Mouse (Mus musculus) forebrain, embryonic 12.5 days (tissue): ENCODE data around the gene Atn1. TPM values are rescaled to one million over a fixed set of nuclear protein-coding genes. Genes with fewer than 3 reads are reported as not detected.
A peak's percentile ranks its signal among the peaks of the same experiment; 100 is the strongest.

Experiments
- ATAC-seq: fragments of 200-750 bp; cut with Nextera tagmentation; 2 replicates; pipeline ENCODE4 v1.8.0; 2017; ENCODE audit warnings: moderate TSS enrichment; ENCODE audit not compliant: low FRiP score
- H3K27ac ChIP-seq: fragments of 300-500 bp; sonication (generic); 2 replicates; pipeline ENCODE4 v1.5.1; 2016; ENCODE audit warnings: mild to moderate bottlenecking
- H3K27me3 ChIP-seq: fragments of 300-500 bp; sonication (generic); 2 replicates; pipeline ENCODE4 v1.6.1; 2016; ENCODE audit warnings: mild to moderate bottlenecking
- H3K36me3 ChIP-seq: fragments of 300-500 bp; sonication (generic); replicated peaks from 2 replicates; pipeline ENCODE4 v1.6.1; 2016; ENCODE audit warnings: mild to moderate bottlenecking
- H3K4me1 ChIP-seq: fragments of 300-500 bp; sonication (generic); 2 replicates; pipeline ENCODE4 v1.6.1; 2016
- H3K4me2 ChIP-seq: fragments of 300-500 bp; sonication (generic); 2 replicates; pipeline ENCODE4 v1.6.1; 2016; ENCODE audit warnings: mild to moderate bottlenecking, moderate library complexity
- H3K4me3 ChIP-seq: fragments of 300-500 bp; sonication (generic); replicated peaks from 2 replicates; pipeline ENCODE4 v1.5.1; 2016; ENCODE audit warnings: mild to moderate bottlenecking
- H3K9ac ChIP-seq: fragments of 300-500 bp; sonication (generic); 2 replicates; pipeline ENCODE4 v1.6.1; 2016; ENCODE audit warnings: mild to moderate bottlenecking
- H3K9me3 ChIP-seq: fragments of 300-500 bp; sonication (generic); 2 replicates; pipeline ENCODE4 v1.6.1; 2016
- WGBS: fragments of 180-500 bp; shearing (Covaris S2); methylation state at CpG from one replicate; pipeline ENCODE4 v1.1.7; 2016; 5-methylcytosine and 5-hydroxymethylcytosine counted together
- polyA plus RNA-seq: library from polyadenylated mRNA; unstranded; fragments of >200 nt; fragmentation: Nextera tagmentation; extraction: Ambion mirVana; gene quantifications from 2 replicates; pipeline ENCODE4 v1.2.1, GENCODE M21; 2016

The Atn1 gene
- polyA plus RNA-seq, 1 experiment from 2014 or later = 17.6 TPM

- H3K9ac ChIP-seq = no peak overlapping the region
- peaks cover 45% of the 10 kb centered on the region for H3K36me3 ChIP-seq
- peaks cover 18% of the 10 kb centered on the region for H3K4me1 ChIP-seq
- ATAC-seq = no peak
- no peak overlapping the region for H3K4me2 ChIP-seq
- H3K27ac ChIP-seq = 0 out of 2 replicates have a peak overlapping the region, but pooled peaks have one; percentile 19
- WGBS = 69% methylated on average over 20 of the region's 20 CpGs
- no peaks in the 10 kb centered on the region for H3K27me3 ChIP-seq
- no peaks in the 10 kb centered on the region for H3K9me3 ChIP-seq
- H3K4me3 ChIP-seq = no peak overlapping the region
Observed at GRCm38 (mm10) chr6:124716864-124717490, 39.3 kb downstream of the Atn1 start.

GRCm38 (mm10) chr6:124712918-124713317 lies 43.4 kb downstream of the Atn1 start:
- Histone ChIP-seq H3K27me3 (no peaks in the 10 kb centered on the region), H3K4me3 (peak overlapping the region; percentile 95), H3K4me2 (peak overlapping the region; percentile 82), H3K9ac (peak overlapping the region; percentile 90), H3K4me1 (peaks cover 36% of the 10 kb centered on the region), H3K9me3 (no peaks in the 10 kb centered on the region), H3K27ac (no peak overlapping the region), H3K36me3 (peaks cover 50% of the 10 kb centered on the region)
- ATAC-seq = no peak
- WGBS = 22% methylated on average over 11 of the region's 11 CpGs

GRCm38 (mm10) chr6:124711824-124712782 lies 44.2 kb downstream of the Atn1 start, which contains the start of the genes Emg1 and Phb2:
Gene Emg1, minus strand, starts transcription at chr6:124712178.
Gene Phb2, plus strand, starts transcription at chr6:124712336.
- Histone ChIP-seq H3K27ac (peak within 1 kb of the TSS; percentile 84), H3K27me3 (no peaks in the 10 kb centered on the region), H3K4me1 (peaks cover 36% of the 10 kb centered on the region), H3K9ac (peak within 1 kb of the TSS; percentile 90), H3K36me3 (peaks cover 49% of the 10 kb centered on the region), H3K4me3 (peak within 1 kb of the TSS; percentile 95), H3K9me3 (no peaks in the 10 kb centered on the region), H3K4me2 (peak within 1 kb of the TSS; percentile 82)
- ATAC-seq = peak; percentile 98
- under 1% methylated on average over 76 of the region's 76 CpGs for WGBS

GRCm38 (mm10) chr6:124708289-124708889 lies 47.9 kb downstream of the Atn1 start:
- no peak for ATAC-seq
- Histone ChIP-seq H3K9ac (no peak overlapping the region), H3K4me3 (no peak overlapping the region), H3K36me3 (peaks cover 40% of the 10 kb centered on the region), H3K27ac (no peak overlapping the region), H3K9me3 (no peaks in the 10 kb centered on the region), H3K4me2 (no peak overlapping the region), H3K27me3 (no peaks in the 10 kb centered on the region), H3K4me1 (peaks cover 26% of the 10 kb centered on the region)
- WGBS = 95% methylated on average over 10 of the region's 10 CpGs

GRCm38 (mm10) chr6:124706061-124706627 lies 50.2 kb downstream of the Atn1 start:
- H3K4me3 ChIP-seq = no peak overlapping the region
- no peak for ATAC-seq
- no peaks in the 10 kb centered on the region for H3K27me3 ChIP-seq
- WGBS = 91% methylated on average over 5 of the region's 5 CpGs
- H3K9ac ChIP-seq = no peak overlapping the region
- H3K36me3 ChIP-seq = peaks cover 63% of the 10 kb centered on the region
- no peak overlapping the region for H3K27ac ChIP-seq
- no peak overlapping the region for H3K4me2 ChIP-seq
- peaks cover 16% of the 10 kb centered on the region for H3K4me1 ChIP-seq
- no peaks in the 10 kb centered on the region for H3K9me3 ChIP-seq

GRCm38 (mm10) chr6:124704417-124704816 lies 51.9 kb downstream of the Atn1 start:
- H3K27ac ChIP-seq = no peak overlapping the region
- H3K9me3 ChIP-seq = no peaks in the 10 kb centered on the region
- H3K36me3 ChIP-seq = peaks cover 79% of the 10 kb centered on the region
- WGBS = 93% methylated on average over 2 of the region's 2 CpGs
- peaks cover under 1% of the 10 kb centered on the region for H3K4me1 ChIP-seq
- no peak for ATAC-seq
- H3K4me3 ChIP-seq = no peak overlapping the region
- no peaks in the 10 kb centered on the region for H3K27me3 ChIP-seq
- no peak overlapping the region for H3K4me2 ChIP-seq
- no peak overlapping the region for H3K9ac ChIP-seq

GRCm38 (mm10) chr6:124703789-124704188 lies 52.5 kb downstream of the Atn1 start:
- Histone ChIP-seq H3K4me1 (no peaks in the 10 kb centered on the region), H3K9ac (no peak overlapping the region), H3K4me3 (no peak overlapping the region), H3K36me3 (peaks cover 85% of the 10 kb centered on the region), H3K9me3 (no peaks in the 10 kb centered on the region), H3K4me2 (no peak overlapping the region), H3K27ac (no peak overlapping the region), H3K27me3 (no peaks in the 10 kb centered on the region)
- no peak for ATAC-seq
- WGBS = 78% methylated on average over 7 of the region's 7 CpGs

GRCm38 (mm10) chr6:124702784-124703103 lies 53.6 kb downstream of the Atn1 start:
- H3K9me3 ChIP-seq = no peaks in the 10 kb centered on the region
- peaks cover 81% of the 10 kb centered on the region for H3K36me3 ChIP-seq
- no peaks in the 10 kb centered on the region for H3K27me3 ChIP-seq
- H3K4me1 ChIP-seq = 0 out of 2 replicates have a peak, but pooled peaks cover 4% of the 10 kb centered on the region
- H3K9ac ChIP-seq = no peak overlapping the region
- peak; percentile 70 for ATAC-seq
- 54% methylated on average over 3 of the region's 3 CpGs for WGBS
- H3K27ac ChIP-seq = no peak overlapping the region
- H3K4me2 ChIP-seq = no peak overlapping the region
- no peak overlapping the region for H3K4me3 ChIP-seq

GRCm38 (mm10) chr6:124702102-124702783 lies 54.1 kb downstream of the Atn1 start:
- Histone ChIP-seq H3K27ac (no peak overlapping the region), H3K4me1 (0 out of 2 replicates have a peak, but pooled peaks cover 4% of the 10 kb centered on the region), H3K9ac (no peak overlapping the region), H3K27me3 (no peaks in the 10 kb centered on the region), H3K4me3 (no peak overlapping the region), H3K36me3 (peaks cover 76% of the 10 kb centered on the region), H3K9me3 (no peaks in the 10 kb centered on the region), H3K4me2 (no peak overlapping the region)
- WGBS = 93% methylated on average over 17 of the region's 17 CpGs
- peak; percentile 42; the same call in 1 of the 2 replicates for ATAC-seq

- H3K36me3 ChIP-seq = peaks cover 73% of the 10 kb centered on the region
- 76% methylated on average over 8 of the region's 8 CpGs for WGBS
- H3K4me3 ChIP-seq = no peak overlapping the region
- H3K9ac ChIP-seq = no peak overlapping the region
- H3K9me3 ChIP-seq = no peaks in the 10 kb centered on the region
- peak; percentile 7; the same call in 1 of the 2 replicates for ATAC-seq
- H3K27ac ChIP-seq = no peak overlapping the region
- no peak overlapping the region for H3K4me2 ChIP-seq
- H3K27me3 ChIP-seq = no peaks in the 10 kb centered on the region
- 0 out of 2 replicates have a peak, but pooled peaks cover 4% of the 10 kb centered on the region for H3K4me1 ChIP-seq
Observed at GRCm38 (mm10) chr6:124701338-124701737, 55.0 kb downstream of the Atn1 start.

GRCm38 (mm10) chr6:124699962-124700610 lies 56.2 kb downstream of the Atn1 start:
- Histone ChIP-seq H3K27me3 (no peaks in the 10 kb centered on the region), H3K36me3 (peaks cover 63% of the 10 kb centered on the region), H3K4me2 (no peak overlapping the region), H3K9me3 (no peaks in the 10 kb centered on the region), H3K4me3 (no peak overlapping the region), H3K27ac (no peak overlapping the region), H3K4me1 (0 out of 2 replicates have a peak, but pooled peaks cover 4% of the 10 kb centered on the region), H3K9ac (no peak overlapping the region)
- 0 out of 2 replicates have a peak, but pooled peaks have one; percentile 25 for ATAC-seq
- 89% methylated on average over 11 of the region's 11 CpGs for WGBS
